Mouse (Mus musculus) ovary, postnatal 36 days (tissue): ENCODE measurements around the gene Apbb2.

Experiments used
- DNase-seq: peaks from one replicate; pipeline ENCODE4 v3.0.0; 2022; ENCODE audit warnings: low spot score, mixed read lengths

Apbb2 gene

GRCm38 (mm10) chr5:66378968-66379367 lies 239.6 kb downstream of the Apbb2 start:
- no peak for DNase-seq

- DNase-seq = no peak
Observed at GRCm38 (mm10) chr5:66376589-66377270, 241.9 kb downstream of the Apbb2 start.

GRCm38 (mm10) chr5:66374413-66374812 lies 244.2 kb downstream of the Apbb2 start:
- DNase-seq = no peak

GRCm38 (mm10) chr5:66373515-66374164 lies 244.9 kb downstream of the Apbb2 start:
- no peak for DNase-seq

- DNase-seq = no peak
Observed at GRCm38 (mm10) chr5:66371131-66371530, 247.5 kb downstream of the Apbb2 start.

- DNase-seq = peak; percentile 49
Observed at GRCm38 (mm10) chr5:66368966-66369365, 249.6 kb downstream of the Apbb2 start.

GRCm38 (mm10) chr5:66367641-66368040 lies 250.9 kb downstream of the Apbb2 start:
- DNase-seq = no peak

GRCm38 (mm10) chr5:66363274-66364261 lies 255.0 kb downstream of the Apbb2 start:
- DNase-seq = no peak

GRCm38 (mm10) chr5:66360739-66361138 lies 257.8 kb downstream of the Apbb2 start:
- no peak for DNase-seq

GRCm38 (mm10) chr5:66359742-66360423 lies 258.7 kb downstream of the Apbb2 start:
- DNase-seq = no peak

- no peak for DNase-seq
Observed at GRCm38 (mm10) chr5:66355147-66355546, 263.4 kb downstream of the Apbb2 start.

GRCm38 (mm10) chr5:66353876-66354275 lies 264.7 kb downstream of the Apbb2 start:
- DNase-seq = no peak

GRCm38 (mm10) chr5:66351836-66352390 lies 266.7 kb downstream of the Apbb2 start:
- no peak for DNase-seq

GRCm38 (mm10) chr5:66351064-66351463 lies 267.5 kb downstream of the Apbb2 start:
- DNase-seq = no peak

- no peak for DNase-seq
Observed at GRCm38 (mm10) chr5:66350611-66351010, 268.0 kb downstream of the Apbb2 start.

- DNase-seq = no peak
Observed at GRCm38 (mm10) chr5:66348421-66348820, 270.2 kb downstream of the Apbb2 start.

GRCm38 (mm10) chr5:66346756-66347155 lies 271.8 kb downstream of the Apbb2 start:
- no peak for DNase-seq

GRCm38 (mm10) chr5:66345140-66345539 lies 273.4 kb downstream of the Apbb2 start:
- no peak for DNase-seq

- DNase-seq = no peak
Observed at GRCm38 (mm10) chr5:66344182-66344581, 274.4 kb downstream of the Apbb2 start.

- no peak for DNase-seq
Observed at GRCm38 (mm10) chr5:66342285-66342684, 276.3 kb downstream of the Apbb2 start.

GRCm38 (mm10) chr5:66341848-66342247 lies 276.7 kb downstream of the Apbb2 start:
- DNase-seq = no peak
